Mouse (Mus musculus): Measurements from ENCODE around the gene Ypel2. TPM values are rescaled to one million over a fixed set of nuclear protein-coding genes. Genes with fewer than 3 reads are reported as not detected.

The Ypel2 gene
- polyA plus RNA-seq, 1 experiment from 2014 or later = 9.6 TPM

- H3K4me3 ChIP-seq = no peak overlapping the region
- H3K36me3 ChIP-seq = no peaks in the 10 kb centered on the region
- no peaks in the 10 kb centered on the region for H3K9me3 ChIP-seq (replicated peaks)
- H3K4me1 ChIP-seq = peaks cover 12% of the 10 kb centered on the region
- no peaks in the 10 kb centered on the region for H3K27me3 ChIP-seq
- ATAC-seq (ENCODE audit: low FRiP score) = no peak
- H3K27ac ChIP-seq = no peak overlapping the region
- 65% methylated on average over 20 of the region's 20 CpGs for WGBS
- H3K4me2 ChIP-seq (replicated peaks) = no peak overlapping the region
- no peak overlapping the region for H3K9ac ChIP-seq
These were observed 73.1 kb downstream of the Ypel2 start for GRCm38 (mm10) chr11:86920111-86921080.

GRCm38 (mm10) chr11:86919468-86919867 lies 74.0 kb downstream of the Ypel2 start:
- no peaks in the 10 kb centered on the region for H3K36me3 ChIP-seq
- 92% methylated on average over 7 of the region's 7 CpGs for WGBS
- ATAC-seq (ENCODE audit: low FRiP score) = no peak

GRCm38 (mm10) chr11:86917536-86917935 lies 76.0 kb downstream of the Ypel2 start:
- no peak for ATAC-seq (ENCODE audit: low FRiP score)
- WGBS = 89% methylated on average over 2 of the region's 2 CpGs
- H3K27ac ChIP-seq = no peak overlapping the region
- no peak overlapping the region for H3K4me2 ChIP-seq (replicated peaks)
- no peak overlapping the region for H3K4me3 ChIP-seq
- peaks cover 12% of the 10 kb centered on the region for H3K4me1 ChIP-seq
- no peaks in the 10 kb centered on the region for H3K9me3 ChIP-seq (replicated peaks)
- no peak overlapping the region for H3K9ac ChIP-seq
- H3K36me3 ChIP-seq = no peaks in the 10 kb centered on the region
- H3K27me3 ChIP-seq = no peaks in the 10 kb centered on the region

More at GRCm38 (mm10) chr11:86919468-86919867, 74.0 kb downstream of the Ypel2 start:
- Histone ChIP-seq H3K4me2 (replicated peaks) (no peak overlapping the region), H3K27me3 (no peaks in the 10 kb centered on the region), H3K9ac (no peak overlapping the region), H3K4me1 (peaks cover 12% of the 10 kb centered on the region), H3K9me3 (replicated peaks) (no peaks in the 10 kb centered on the region), H3K27ac (no peak overlapping the region), H3K4me3 (no peak overlapping the region)

- ATAC-seq (ENCODE audit: low FRiP score) = no peak
- no peak overlapping the region for H3K4me2 ChIP-seq (replicated peaks)
- WGBS = 85% methylated on average over 8 of the region's 8 CpGs
- no peaks in the 10 kb centered on the region for H3K27me3 ChIP-seq
- H3K27ac ChIP-seq = no peak overlapping the region
- peaks cover 12% of the 10 kb centered on the region for H3K4me1 ChIP-seq
- no peak overlapping the region for H3K9ac ChIP-seq
- no peaks in the 10 kb centered on the region for H3K9me3 ChIP-seq (replicated peaks)
- no peaks in the 10 kb centered on the region for H3K36me3 ChIP-seq
- no peak overlapping the region for H3K4me3 ChIP-seq
These were observed 76.8 kb downstream of the Ypel2 start for GRCm38 (mm10) chr11:86916596-86917249.

GRCm38 (mm10) chr11:86914329-86914728 lies 79.2 kb downstream of the Ypel2 start:
- no peaks in the 10 kb centered on the region for H3K27me3 ChIP-seq
- H3K4me2 ChIP-seq (replicated peaks) = no peak overlapping the region
- no peak for ATAC-seq (ENCODE audit: low FRiP score)
- H3K27ac ChIP-seq = no peak overlapping the region
- H3K9me3 ChIP-seq (replicated peaks) = no peaks in the 10 kb centered on the region
- H3K4me3 ChIP-seq = no peak overlapping the region
- H3K4me1 ChIP-seq = no peaks in the 10 kb centered on the region
- H3K9ac ChIP-seq = no peak overlapping the region
- no peaks in the 10 kb centered on the region for H3K36me3 ChIP-seq
- WGBS = 86% methylated on average over 9 of the region's 9 CpGs

- Histone ChIP-seq H3K4me2 (replicated peaks) (no peak overlapping the region), H3K4me3 (no peak overlapping the region), H3K27ac (no peak overlapping the region), H3K36me3 (no peaks in the 10 kb centered on the region), H3K9ac (no peak overlapping the region), H3K27me3 (no peaks in the 10 kb centered on the region), H3K9me3 (replicated peaks) (no peaks in the 10 kb centered on the region), H3K4me1 (no peaks in the 10 kb centered on the region)
- WGBS = 84% methylated on average over 4 of the region's 4 CpGs
- no peak for ATAC-seq (ENCODE audit: low FRiP score)
These were observed 83.3 kb downstream of the Ypel2 start for GRCm38 (mm10) chr11:86910244-86910643.

- no peak overlapping the region for H3K4me2 ChIP-seq (replicated peaks)
- no peak overlapping the region for H3K9ac ChIP-seq
- no peak overlapping the region for H3K4me3 ChIP-seq
- H3K36me3 ChIP-seq = no peaks in the 10 kb centered on the region
- no peak for ATAC-seq (ENCODE audit: low FRiP score)
- WGBS = 85% methylated on average over 6 of the region's 6 CpGs
- H3K4me1 ChIP-seq = no peaks in the 10 kb centered on the region
- no peak overlapping the region for H3K27ac ChIP-seq
- H3K9me3 ChIP-seq (replicated peaks) = no peaks in the 10 kb centered on the region
- no peaks in the 10 kb centered on the region for H3K27me3 ChIP-seq
These were observed 84.5 kb downstream of the Ypel2 start for GRCm38 (mm10) chr11:86909028-86909427.

- 84% methylated on average over 5 of the region's 5 CpGs for WGBS
- Histone ChIP-seq H3K4me2 (replicated peaks) (no peak overlapping the region), H3K36me3 (no peaks in the 10 kb centered on the region), H3K9me3 (replicated peaks) (no peaks in the 10 kb centered on the region), H3K4me3 (no peak overlapping the region), H3K27me3 (no peaks in the 10 kb centered on the region), H3K4me1 (no peaks in the 10 kb centered on the region), H3K27ac (no peak overlapping the region), H3K9ac (no peak overlapping the region)
- no peak for ATAC-seq (ENCODE audit: low FRiP score)
These were observed 85.5 kb downstream of the Ypel2 start for GRCm38 (mm10) chr11:86907889-86908590.

- H3K36me3 ChIP-seq = no peaks in the 10 kb centered on the region
- H3K9ac ChIP-seq = no peak overlapping the region
- no peaks in the 10 kb centered on the region for H3K4me1 ChIP-seq
- H3K27ac ChIP-seq = no peak overlapping the region
- H3K9me3 ChIP-seq (replicated peaks) = no peaks in the 10 kb centered on the region
- H3K4me2 ChIP-seq (replicated peaks) = no peak overlapping the region
- H3K4me3 ChIP-seq = no peak overlapping the region
- no peaks in the 10 kb centered on the region for H3K27me3 ChIP-seq
- 92% methylated on average over 11 of the region's 11 CpGs for WGBS
- ATAC-seq (ENCODE audit: low FRiP score) = no peak
These were observed 86.5 kb downstream of the Ypel2 start for GRCm38 (mm10) chr11:86906767-86907662.

GRCm38 (mm10) chr11:86906257-86906656 lies 87.2 kb downstream of the Ypel2 start:
- H3K4me1 ChIP-seq = no peaks in the 10 kb centered on the region
- H3K4me2 ChIP-seq (replicated peaks) = no peak overlapping the region
- H3K27me3 ChIP-seq = no peaks in the 10 kb centered on the region
- H3K9ac ChIP-seq = no peak overlapping the region
- WGBS = 88% methylated on average over 6 of the region's 6 CpGs
- H3K9me3 ChIP-seq (replicated peaks) = no peaks in the 10 kb centered on the region
- H3K27ac ChIP-seq = no peak overlapping the region
- H3K36me3 ChIP-seq = no peaks in the 10 kb centered on the region
- no peak overlapping the region for H3K4me3 ChIP-seq
- ATAC-seq (ENCODE audit: low FRiP score) = no peak

- Histone ChIP-seq H3K4me1 (no peaks in the 10 kb centered on the region), H3K9me3 (replicated peaks) (no peaks in the 10 kb centered on the region), H3K27me3 (no peaks in the 10 kb centered on the region), H3K9ac (no peak overlapping the region), H3K27ac (no peak overlapping the region), H3K36me3 (no peaks in the 10 kb centered on the region), H3K4me3 (no peak overlapping the region), H3K4me2 (replicated peaks) (no peak overlapping the region)
- WGBS = 85% methylated on average over 2 of the region's 2 CpGs
- ATAC-seq (ENCODE audit: low FRiP score) = no peak
These were observed 88.2 kb downstream of the Ypel2 start for GRCm38 (mm10) chr11:86905261-86905660.
